Mouse (Mus musculus) brain, embryonic 14.5 days (tissue): ENCODE results near the gene Nsmce4a.

Source experiments
- CTCF ChIP-seq: fragments of 200-500 bp; IDR thresholded peaks from 2 replicates; pipeline ENCODE4 v1.5.1; 2012; ENCODE audit warnings: inconsistent platforms, mild to moderate bottlenecking, moderate library complexity, borderline replicate concordance; ENCODE audit not compliant: insufficient read depth, insufficient read length; ENCODE audit errors: extremely low read depth
- POLR2A ChIP-seq: fragments of 200-500 bp; IDR thresholded peaks from 2 replicates; pipeline ENCODE4 v1.6.1; 2012; ENCODE audit warnings: mild to moderate bottlenecking, inconsistent platforms, borderline replicate concordance; ENCODE audit not compliant: poor library complexity, insufficient read depth, insufficient read length, severe bottlenecking; ENCODE audit errors: extremely low read depth

GRCm38 (mm10) chr7:130605111-130605510 lies 32.2 kb upstream of the Nsmce4a start:
- TF ChIP-seq CTCF (peak; percentile 51; the same call in 1 of the 2 replicates), POLR2A (no peak)
